Mouse (Mus musculus) neural tube, embryonic 14.5 days (tissue): ENCODE measurements around the gene Nfkbib. TPM values are rescaled to one million over a fixed set of nuclear protein-coding genes. Genes with fewer than 3 reads are reported as not detected.
A peak's percentile ranks its signal among the peaks of the same experiment; 100 is the strongest.

Experiments used
- ATAC-seq: fragments of 200-750 bp; cut with Nextera tagmentation; 2 replicates; pipeline ENCODE4 v1.8.0; 2017; ENCODE audit warnings: low read depth, mild to moderate bottlenecking, moderate TSS enrichment, moderate library complexity
- H3K27ac ChIP-seq: fragments of 300-500 bp; sonication (generic); 2 replicates; pipeline ENCODE4 v1.5.1; 2014; ENCODE audit warnings: low read depth, mild to moderate bottlenecking, control low read depth, low read length, moderate library complexity, mixed read lengths
- H3K27me3 ChIP-seq: fragments of 300-500 bp; sonication (generic); 2 replicates; pipeline ENCODE4 v1.6.1; 2014; ENCODE audit warnings: low read length; ENCODE audit not compliant: control insufficient read depth, insufficient read depth
- H3K36me3 ChIP-seq: fragments of 300-500 bp; sonication (generic); 2 replicates; pipeline ENCODE4 v1.6.1; 2014; ENCODE audit warnings: low read length, mixed read lengths; ENCODE audit not compliant: control insufficient read depth, insufficient read depth
- H3K4me1 ChIP-seq: fragments of 300-500 bp; sonication (generic); 2 replicates; pipeline ENCODE4 v1.6.1; 2014; ENCODE audit warnings: low read length; ENCODE audit not compliant: control insufficient read depth, insufficient read depth
- H3K4me2 ChIP-seq: fragments of 300-500 bp; sonication (generic); 2 replicates; pipeline ENCODE4 v1.6.1; 2014; ENCODE audit warnings: mild to moderate bottlenecking, low read depth, low read length, control low read depth
- H3K4me3 ChIP-seq: fragments of 300-500 bp; sonication (generic); 2 replicates; pipeline ENCODE4 v1.5.1; 2014; ENCODE audit warnings: low read depth, low read length, control low read depth, mixed read lengths
- H3K9ac ChIP-seq: fragments of 300-500 bp; sonication (generic); replicated peaks from 2 replicates; pipeline ENCODE4 v1.6.1; 2014; ENCODE audit warnings: low read depth, mild to moderate bottlenecking, control low read depth, low read length, mixed read lengths
- H3K9me3 ChIP-seq: fragments of 300-500 bp; sonication (generic); 2 replicates; pipeline ENCODE4 v1.6.1; 2016; ENCODE audit warnings: low read length; ENCODE audit not compliant: control insufficient read depth
- WGBS: fragments of 180-500 bp; shearing (Covaris S2); extraction: QIAGEN DNeasy Blood & Tissue Kit; methylation state at CpG from one replicate; pipeline ENCODE4 v1.1.7; 2014; 5-methylcytosine and 5-hydroxymethylcytosine counted together
- polyA plus RNA-seq: library from polyadenylated mRNA; unstranded; fragments of >200 nt; fragmentation: Nextera tagmentation; extraction: Ambion mirVana; gene quantifications from 2 replicates; pipeline ENCODE4 v1.2.1, GENCODE M21; 2014

Nfkbib gene
- polyA plus RNA-seq, 1 experiment from 2014 or later: 77.8 TPM

DNA sequence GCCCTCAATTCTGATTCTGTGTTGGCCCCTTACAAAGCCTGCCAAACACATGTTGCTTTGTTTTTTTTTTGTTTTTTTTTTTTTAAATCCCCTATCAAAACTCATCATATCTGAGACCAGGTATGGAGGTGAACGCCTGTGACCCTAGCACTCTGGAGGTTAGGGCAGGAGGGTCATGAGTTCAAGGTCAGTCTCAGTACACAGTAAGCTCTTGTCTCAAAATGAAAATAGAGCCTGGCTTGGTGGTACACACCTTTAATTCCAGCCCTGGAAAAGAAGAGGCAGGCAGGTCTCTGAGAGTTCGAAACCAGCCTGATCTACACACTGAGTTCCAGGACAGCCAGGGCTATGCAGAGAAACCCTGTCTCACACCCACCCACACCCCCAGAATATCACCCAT lies 47.7 kb downstream of the Nfkbib start:
- no peak overlapping the region for H3K4me3 ChIP-seq
- no peaks in the 10 kb centered on the region for H3K4me1 ChIP-seq
- 88% methylated on average over 2 of the region's 2 CpGs for WGBS
- H3K4me2 ChIP-seq: no peak overlapping the region
- H3K9me3 ChIP-seq: no peaks in the 10 kb centered on the region
- H3K27ac ChIP-seq: no peak overlapping the region
- no peak overlapping the region for H3K9ac ChIP-seq
- no peaks in the 10 kb centered on the region for H3K36me3 ChIP-seq
- no peaks in the 10 kb centered on the region for H3K27me3 ChIP-seq
- ATAC-seq: no peak

DNA sequence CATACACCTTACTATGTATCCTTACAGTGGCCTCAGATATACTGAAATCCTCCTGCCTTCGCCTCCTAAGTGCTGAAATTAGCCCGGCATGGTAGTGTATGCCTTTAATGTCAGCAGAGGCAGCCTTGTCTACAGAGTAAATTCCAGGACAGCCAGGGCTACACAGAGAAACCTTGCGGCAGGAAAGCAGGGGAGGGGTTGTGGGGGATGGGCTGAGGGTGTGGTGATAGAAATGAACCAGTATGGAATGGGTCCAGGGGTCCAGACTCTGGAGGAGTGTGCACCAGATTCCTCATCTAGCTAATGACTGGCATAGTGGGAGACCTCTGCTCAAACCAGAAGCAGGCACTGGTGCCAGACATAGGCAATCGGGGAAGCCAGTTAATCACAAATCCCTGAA lies 48.2 kb downstream of the Nfkbib start:
- Histone ChIP-seq H3K4me3 (no peak overlapping the region), H3K4me1 (no peaks in the 10 kb centered on the region), H3K36me3 (no peaks in the 10 kb centered on the region), H3K9ac (no peak overlapping the region), H3K9me3 (no peaks in the 10 kb centered on the region), H3K27me3 (no peaks in the 10 kb centered on the region), H3K4me2 (no peak overlapping the region), H3K27ac (no peak overlapping the region)
- 63% methylated on average over 4 of the region's 4 CpGs for WGBS
- no peak for ATAC-seq

DNA sequence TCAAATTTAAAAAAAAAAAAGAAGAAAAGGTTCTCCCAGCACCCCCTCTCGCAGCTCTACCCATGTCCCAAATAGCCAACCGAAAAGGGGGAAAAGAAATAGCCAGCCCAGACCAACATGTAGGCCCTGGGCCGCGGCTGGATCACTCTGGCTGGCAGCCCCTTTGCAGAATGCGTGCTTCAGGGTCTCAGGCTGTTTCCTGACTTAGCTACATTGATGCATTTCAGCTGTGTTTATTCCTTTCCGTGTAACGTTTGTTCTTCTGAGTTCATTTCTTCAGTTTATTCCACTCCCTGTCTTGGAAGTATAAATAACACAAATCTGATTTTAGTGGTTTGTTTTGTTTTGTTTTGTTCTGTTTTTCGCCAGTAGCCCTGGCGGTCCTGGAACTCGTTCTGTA lies 49.6 kb downstream of the Nfkbib start:
- H3K9me3 ChIP-seq: no peaks in the 10 kb centered on the region
- 91% methylated on average over 10 of the region's 10 CpGs for WGBS
- ATAC-seq: no peak
- no peak overlapping the region for H3K4me2 ChIP-seq
- no peak overlapping the region for H3K9ac ChIP-seq
- no peak overlapping the region for H3K27ac ChIP-seq
- no peaks in the 10 kb centered on the region for H3K4me1 ChIP-seq
- H3K36me3 ChIP-seq: no peaks in the 10 kb centered on the region
- H3K4me3 ChIP-seq: no peak overlapping the region
- no peaks in the 10 kb centered on the region for H3K27me3 ChIP-seq

DNA sequence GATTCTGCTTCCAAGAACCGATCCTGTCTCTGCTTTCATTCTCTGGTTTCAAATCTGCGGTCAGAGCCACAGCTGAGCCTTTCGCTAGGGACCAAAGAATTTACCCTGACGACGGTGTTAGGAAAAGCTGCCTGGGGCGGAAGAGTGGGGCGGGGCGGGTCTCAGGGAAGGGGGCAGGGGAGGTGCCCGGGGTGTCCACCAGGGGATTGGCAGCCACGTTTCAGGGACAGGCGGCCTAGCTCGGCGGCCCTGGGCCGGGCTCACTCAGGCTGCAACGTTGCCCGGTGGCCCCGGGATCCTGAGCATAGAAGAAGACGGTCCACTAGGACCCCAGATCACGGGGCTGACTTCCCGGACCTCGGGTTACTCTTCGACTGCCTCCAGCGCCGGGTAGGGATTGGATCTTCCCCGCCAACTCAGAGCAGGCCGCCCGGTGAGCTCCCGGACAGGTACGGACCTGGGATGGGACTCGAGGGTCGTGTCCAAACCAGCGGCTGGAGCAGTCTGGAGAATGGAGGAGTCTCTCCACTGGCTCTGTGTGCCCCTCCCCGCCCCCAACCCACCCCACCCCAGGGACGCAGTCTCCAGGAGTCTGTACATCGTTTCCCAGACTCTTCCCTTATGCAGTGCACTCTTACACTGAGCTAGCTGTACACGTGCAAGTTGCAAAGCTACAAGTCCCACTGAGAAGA lies 50.6 kb downstream of the Nfkbib start, which contains the start of gene Fbxo17:
TSS of gene Fbxo17 (plus strand) at position 215 of the 692 bp plus-strand sequence.
- Histone ChIP-seq H3K4me3 (peak within 1 kb of the TSS; percentile 31), H3K4me1 (no peaks in the 10 kb centered on the region), H3K27me3 (no peaks in the 10 kb centered on the region), H3K4me2 (peak within 1 kb of the TSS; percentile 52), H3K36me3 (no peaks in the 10 kb centered on the region), H3K9me3 (no peaks in the 10 kb centered on the region), H3K27ac (no peak within 1 kb of the TSS), H3K9ac (peak within 1 kb of the TSS; percentile 58)
- 3% methylated on average over 36 of the region's 36 CpGs for WGBS
- peak; percentile 73; the same call in 1 of the 2 replicates for ATAC-seq

DNA sequence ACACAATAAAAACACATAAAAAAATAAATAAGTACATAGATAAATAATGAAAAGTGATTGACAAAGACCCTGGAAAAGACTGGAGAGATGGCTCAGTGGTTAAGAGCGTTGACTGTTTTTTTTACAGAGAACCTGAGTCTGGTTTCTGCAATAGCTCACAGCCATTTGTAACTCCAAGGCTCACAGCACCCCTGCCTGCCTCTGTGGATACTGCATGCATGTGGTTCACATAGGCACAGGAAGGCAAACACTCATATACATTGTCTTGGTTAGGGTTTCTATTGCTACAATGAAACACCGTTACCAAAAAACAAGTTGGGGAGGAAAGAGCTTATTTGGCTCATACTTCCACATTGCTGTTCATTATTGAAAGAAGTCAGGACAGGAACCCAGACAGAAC lies 51.7 kb downstream of the Nfkbib start:
- 99% methylated on average over 2 of the region's 2 CpGs for WGBS
- Histone ChIP-seq H3K4me2 (no peak overlapping the region), H3K4me1 (no peaks in the 10 kb centered on the region), H3K4me3 (no peak overlapping the region), H3K27ac (no peak overlapping the region), H3K9me3 (no peaks in the 10 kb centered on the region), H3K36me3 (no peaks in the 10 kb centered on the region), H3K9ac (no peak overlapping the region), H3K27me3 (no peaks in the 10 kb centered on the region)
- ATAC-seq: no peak

DNA sequence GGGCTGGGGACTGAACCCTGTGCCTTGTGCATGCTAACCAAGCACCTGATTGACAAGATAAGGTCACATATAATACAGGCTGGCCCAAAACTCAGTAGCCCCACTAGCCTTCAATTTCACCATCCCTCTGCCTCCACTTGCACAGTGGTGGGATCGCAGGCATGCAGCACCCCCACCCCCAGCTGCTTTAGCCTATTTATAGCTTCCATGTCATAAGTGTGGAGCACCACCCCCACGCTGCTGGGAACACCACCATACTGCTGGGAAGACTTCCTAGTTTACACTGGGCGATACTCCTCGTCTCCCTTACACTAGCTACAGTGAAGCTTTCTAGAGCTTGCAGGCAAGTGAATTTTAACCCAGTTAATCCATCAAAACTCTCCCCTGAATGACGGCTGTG lies 52.6 kb downstream of the Nfkbib start:
- H3K4me2 ChIP-seq: no peak overlapping the region
- H3K9ac ChIP-seq: no peak overlapping the region
- no peaks in the 10 kb centered on the region for H3K9me3 ChIP-seq
- H3K4me3 ChIP-seq: no peak overlapping the region
- no peak overlapping the region for H3K27ac ChIP-seq
- 82% methylated on average over 5 of the region's 5 CpGs for WGBS
- H3K27me3 ChIP-seq: no peaks in the 10 kb centered on the region
- H3K36me3 ChIP-seq: no peaks in the 10 kb centered on the region
- H3K4me1 ChIP-seq: no peaks in the 10 kb centered on the region
- ATAC-seq: no peak

DNA sequence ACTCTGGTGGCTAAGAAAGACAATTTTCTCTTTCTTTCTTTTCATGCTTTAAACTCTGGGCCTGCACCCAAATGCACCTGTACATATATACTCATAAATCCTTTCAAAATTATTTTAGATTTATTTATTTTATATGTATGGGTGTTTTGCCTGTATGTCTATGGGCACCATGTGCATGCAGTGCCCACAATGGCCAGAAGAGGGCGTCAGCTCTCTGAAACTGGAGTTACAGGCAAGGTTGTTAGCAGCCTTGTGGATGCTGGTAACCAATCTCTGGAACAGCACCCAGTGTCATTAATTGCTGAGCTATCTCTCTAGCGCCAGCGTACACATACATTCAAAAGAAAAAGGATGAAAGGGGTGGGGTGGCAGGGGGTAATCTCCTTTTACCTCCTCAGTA lies 56.4 kb downstream of the Nfkbib start:
- ATAC-seq: no peak
- no peak overlapping the region for H3K9ac ChIP-seq

DNA sequence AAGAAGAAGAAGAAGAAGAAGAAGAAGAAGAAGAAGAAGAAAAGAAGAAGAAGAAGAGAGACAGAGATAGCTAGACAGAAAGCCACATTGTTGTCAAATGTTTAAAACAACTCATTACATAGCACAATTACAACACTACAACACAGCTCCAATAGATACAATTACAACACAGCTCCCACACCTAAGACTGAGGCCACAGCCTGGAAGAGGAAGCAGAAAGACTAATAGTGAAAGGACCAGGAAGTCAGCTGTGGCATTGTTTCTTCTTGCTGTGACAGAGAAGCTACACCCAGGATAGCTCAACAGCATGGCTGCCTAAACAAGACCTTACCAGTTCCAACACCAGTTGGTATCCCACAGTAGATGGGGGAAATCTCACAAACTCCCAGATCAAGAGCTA lies 57.9 kb downstream of the Nfkbib start:
- no peak overlapping the region for H3K9ac ChIP-seq
- no peak for ATAC-seq
- no peaks in the 10 kb centered on the region for H3K27me3 ChIP-seq
- H3K4me2 ChIP-seq: no peak overlapping the region
- no peaks in the 10 kb centered on the region for H3K4me1 ChIP-seq
- H3K27ac ChIP-seq: no peak overlapping the region
- H3K9me3 ChIP-seq: no peaks in the 10 kb centered on the region
- no peaks in the 10 kb centered on the region for H3K36me3 ChIP-seq
- no peak overlapping the region for H3K4me3 ChIP-seq

More for the DNA sequence above, 56.4 kb downstream of the Nfkbib start:
- H3K36me3 ChIP-seq: no peaks in the 10 kb centered on the region
- no peak overlapping the region for H3K4me3 ChIP-seq
- WGBS: 60% methylated on average over 3 of the region's 3 CpGs
- no peaks in the 10 kb centered on the region for H3K4me1 ChIP-seq
- H3K27ac ChIP-seq: no peak overlapping the region
- H3K9me3 ChIP-seq: no peaks in the 10 kb centered on the region
- no peaks in the 10 kb centered on the region for H3K27me3 ChIP-seq
- H3K4me2 ChIP-seq: no peak overlapping the region
